Mouse (Mus musculus) kidney, adult 2 months (tissue): ENCODE results near the gene Snx29. TPM values are rescaled to one million over a fixed set of nuclear protein-coding genes. Genes with fewer than 3 reads are reported as not detected.
"Not testable (repeated sequence)": the region's sequence is repeated elsewhere in the genome, so short reads cannot be mapped to it uniquely, and the experiment has no call there.

Experiments used
- DNase-seq: peaks from one replicate; pipeline ENCODE4 v3.0.0; 2021
- H3K27ac ChIP-seq: fragments of 200-500 bp; 2 replicates; pipeline ENCODE4 v1.5.1; 2012; ENCODE audit warnings: low read depth, low read length, control low read depth, inconsistent platforms; ENCODE audit not compliant: insufficient read depth
- H3K27me3 ChIP-seq: fragments of 200-500 bp; replicated peaks from 2 replicates; pipeline ENCODE4 v1.6.1; 2012; ENCODE audit warnings: mild to moderate bottlenecking, moderate library complexity, low read length, inconsistent platforms; ENCODE audit not compliant: control insufficient read depth, insufficient read depth
- H3K36me3 ChIP-seq: fragments of 200-500 bp; 2 replicates; pipeline ENCODE4 v1.6.1; 2012; ENCODE audit warnings: mild to moderate bottlenecking, moderate library complexity, low read length, inconsistent platforms; ENCODE audit not compliant: control insufficient read depth, insufficient read depth
- H3K4me1 ChIP-seq: fragments of 200-500 bp; 2 replicates; pipeline ENCODE4 v1.6.1; 2011; ENCODE audit warnings: low read length; ENCODE audit not compliant: control insufficient read depth, insufficient read depth
- H3K4me3 ChIP-seq: fragments of 200-500 bp; 2 replicates; pipeline ENCODE4 v1.5.1; 2011; ENCODE audit warnings: mild to moderate bottlenecking, low read depth, low read length, control low read depth; ENCODE audit not compliant: insufficient read depth
- CTCF ChIP-seq: fragments of 200-500 bp; conservative IDR thresholded peaks from 2 replicates; pipeline ENCODE4 v1.5.1; 2011; ENCODE audit warnings: low read depth, mild to moderate bottlenecking, control low read depth, low read length, moderate library complexity, mixed read lengths; ENCODE audit not compliant: insufficient read depth, insufficient read length
- POLR2A ChIP-seq: fragments of 200-500 bp; IDR thresholded peaks from one replicate; pipeline ENCODE4 v1.6.1; 2011; ENCODE audit warnings: low read depth, low read length, control low read depth
- WGBS: fragments of 180-500 bp; shearing (Covaris S2); methylation state at CpG from one replicate; pipeline ENCODE4 v1.1.7; 2018; 5-methylcytosine and 5-hydroxymethylcytosine counted together
- polyA plus RNA-seq: library from polyadenylated mRNA; depleted of rRNA; stranded (reverse); fragments of >200 nt; gene quantifications from 2 replicates; pipeline ENCODE4 v1.2.3, GENCODE M21; 2012; rRNA removed

Gene Snx29
- polyA plus RNA-seq: 64.8 and 75.4 TPM in 2 replicates

DNA sequence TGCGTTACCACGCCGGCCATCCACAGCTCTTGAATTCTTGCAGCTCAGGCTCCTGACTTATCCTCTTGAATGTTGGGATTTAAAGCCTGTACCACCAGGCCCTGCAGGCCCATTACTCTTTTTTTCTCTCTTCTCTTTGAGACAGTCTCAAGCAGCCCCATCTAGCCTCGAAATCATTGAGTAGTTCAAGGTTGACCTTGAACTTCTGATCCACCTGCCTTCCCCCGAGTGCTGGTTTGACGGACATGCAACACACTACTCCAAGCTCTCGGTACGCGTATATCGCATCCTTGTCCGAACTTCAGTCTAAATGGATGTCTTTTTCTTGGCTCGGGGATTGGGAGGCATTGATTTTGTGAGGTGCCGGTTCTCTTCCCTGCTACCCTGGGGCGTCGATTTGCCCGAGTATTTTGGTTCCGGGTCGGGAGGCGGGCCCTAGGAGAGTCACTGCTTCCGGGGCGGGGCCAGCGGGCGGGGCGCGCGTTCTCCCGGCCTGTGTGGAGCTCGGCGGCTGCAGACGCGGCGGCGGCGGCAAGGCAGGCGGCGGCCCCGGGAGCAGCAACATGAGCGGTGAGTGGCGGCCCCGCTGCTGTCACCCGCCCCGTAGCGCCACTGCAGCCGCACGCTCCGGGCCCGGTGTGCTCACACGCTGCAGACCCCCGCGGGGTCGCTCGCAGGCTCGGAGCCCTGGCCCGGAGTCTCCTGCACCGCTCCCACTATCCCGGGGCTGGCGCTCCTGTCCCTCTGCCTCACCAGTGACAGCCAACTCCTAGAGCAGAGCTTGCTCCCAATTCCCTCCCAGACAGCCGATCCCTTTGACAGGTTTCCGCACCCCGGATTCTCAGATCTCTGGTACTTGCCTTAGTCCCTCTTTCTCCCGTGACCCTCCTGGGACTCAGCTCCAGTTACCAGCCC lies at the start of gene Snx29:
TSS of gene Snx29 (plus strand) at position 500 of the 915 bp plus-strand sequence.
- WGBS: 5% methylated on average over 61 of the region's 61 CpGs
- peak within 1 kb of the TSS; percentile 96 for H3K4me3 ChIP-seq
- no peaks in the 10 kb centered on the region for H3K4me1 ChIP-seq
- H3K36me3 ChIP-seq: no peaks in the 10 kb centered on the region; the same call in 1 of the 2 replicates
- TF ChIP-seq CTCF (no peak), POLR2A (peak; percentile 54)
- peak; percentile 98 for DNase-seq
- H3K27me3 ChIP-seq: no peaks in the 10 kb centered on the region
- H3K27ac ChIP-seq: peak within 1 kb of the TSS; percentile 99

DNA sequence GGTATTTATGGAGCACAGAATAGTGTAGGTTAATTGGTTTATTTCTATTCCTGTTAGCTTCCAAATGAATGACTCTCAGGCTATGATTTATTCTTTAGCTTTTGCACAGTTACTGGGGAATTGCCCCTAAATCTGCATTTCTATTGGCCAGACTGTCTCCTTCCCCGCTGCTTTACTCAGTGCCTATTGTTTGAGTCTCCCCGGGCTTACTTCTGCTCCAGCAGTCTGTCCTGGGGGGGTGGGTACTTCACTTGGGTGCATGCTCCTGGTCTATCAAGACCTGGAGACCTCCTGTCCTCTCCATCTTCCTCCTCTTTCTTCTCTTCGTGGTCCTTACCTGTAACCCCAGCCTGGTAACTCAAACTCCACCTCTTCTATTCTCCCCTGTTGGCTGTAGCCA lies 45.8 kb upstream of the Snx29 start:
- TF ChIP-seq CTCF: no peak
- no peak for TF ChIP-seq POLR2A
- no peaks in the 10 kb centered on the region for H3K36me3 ChIP-seq
- H3K27me3 ChIP-seq: no peaks in the 10 kb centered on the region
- H3K27ac ChIP-seq: no peak overlapping the region
- WGBS: 41% methylated on average over 3 of the region's 3 CpGs
- H3K4me3 ChIP-seq: no peak overlapping the region
- no peaks in the 10 kb centered on the region for H3K4me1 ChIP-seq
- no peak for DNase-seq

DNA sequence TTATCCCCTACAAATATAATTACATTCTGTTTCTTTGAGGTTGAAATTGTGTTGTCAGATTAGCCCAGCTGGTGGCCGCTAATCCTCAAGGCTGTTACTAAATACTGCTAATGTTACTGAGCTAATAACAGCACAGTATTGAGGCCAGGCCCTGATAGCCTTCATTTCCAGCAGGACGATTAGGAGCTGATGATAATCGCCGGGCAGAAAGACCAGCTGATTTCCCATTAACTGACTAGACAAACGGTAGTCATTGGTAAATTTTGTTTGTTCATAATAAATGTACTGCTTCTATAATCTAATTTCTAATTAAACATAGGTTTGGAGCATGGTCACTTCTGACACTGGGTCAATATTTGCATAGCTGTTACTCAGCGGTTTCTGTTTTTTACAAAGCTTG lies 43.9 kb upstream of the Snx29 start:
- Histone ChIP-seq H3K27me3 (no peaks in the 10 kb centered on the region), H3K36me3 (no peaks in the 10 kb centered on the region), H3K4me1 (no peaks in the 10 kb centered on the region), H3K4me3 (no peak overlapping the region), H3K27ac (no peak overlapping the region)
- TF ChIP-seq POLR2A: no peak
- TF ChIP-seq CTCF: no peak
- no peak for DNase-seq
- 83% methylated on average over 6 of the region's 6 CpGs for WGBS

DNA sequence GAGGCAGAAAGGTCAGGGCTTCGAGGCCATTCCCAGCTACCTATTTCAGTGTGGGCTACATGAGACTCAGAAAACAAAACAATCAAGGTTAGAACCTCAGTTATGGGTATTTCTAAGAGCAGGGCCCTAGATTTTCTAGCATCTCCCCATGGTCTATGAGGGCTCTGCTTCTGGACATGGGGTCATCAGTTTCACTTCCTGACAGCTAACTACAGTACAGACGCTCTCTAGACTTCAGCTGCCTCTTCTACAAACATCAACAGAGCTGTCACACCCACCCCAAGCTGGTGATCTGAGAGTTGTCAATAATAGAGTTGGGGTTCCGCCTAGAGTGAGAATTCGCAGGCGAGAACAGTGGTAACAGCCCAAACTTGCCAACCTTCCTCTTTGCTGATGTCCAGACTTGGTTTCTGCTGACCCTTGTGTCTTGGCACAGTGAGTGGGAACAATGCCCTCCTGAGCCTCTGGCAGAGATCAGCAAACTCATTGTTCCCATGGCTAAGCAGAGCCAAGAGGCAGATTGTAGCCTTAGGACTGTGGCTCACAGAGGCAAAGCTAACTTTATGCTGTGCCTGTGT lies 40.0 kb upstream of the Snx29 start:
- Histone ChIP-seq H3K27me3 (no peaks in the 10 kb centered on the region), H3K4me3 (no peak overlapping the region), H3K27ac (no peak overlapping the region), H3K4me1 (no peaks in the 10 kb centered on the region), H3K36me3 (no peaks in the 10 kb centered on the region)
- no peak for TF ChIP-seq CTCF
- DNase-seq: peak; percentile 63
- WGBS: 70% methylated on average over 5 of the region's 5 CpGs

DNA sequence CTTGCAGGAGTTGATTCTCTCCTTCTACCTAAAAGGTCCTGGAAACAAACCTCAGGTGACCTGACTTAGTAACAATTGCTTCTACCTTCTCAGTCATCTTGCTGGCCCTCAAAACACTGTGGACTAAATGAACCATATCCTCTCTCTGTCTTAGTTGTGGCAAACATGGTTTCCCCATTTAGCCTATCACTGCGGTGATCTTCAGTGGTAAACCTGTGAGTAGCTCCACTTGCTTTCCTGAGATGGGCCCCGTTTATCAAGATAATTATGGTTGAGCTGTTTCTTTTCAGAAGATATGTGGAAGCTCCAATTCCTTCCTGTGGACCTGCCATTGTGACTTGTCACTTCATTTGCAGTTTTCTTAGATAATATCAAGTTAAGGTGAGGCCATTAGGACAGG lies 37.8 kb upstream of the Snx29 start:
- no peak overlapping the region for H3K4me3 ChIP-seq
- DNase-seq: no peak
- 83% methylated on average over 2 of the region's 2 CpGs for WGBS

DNA sequence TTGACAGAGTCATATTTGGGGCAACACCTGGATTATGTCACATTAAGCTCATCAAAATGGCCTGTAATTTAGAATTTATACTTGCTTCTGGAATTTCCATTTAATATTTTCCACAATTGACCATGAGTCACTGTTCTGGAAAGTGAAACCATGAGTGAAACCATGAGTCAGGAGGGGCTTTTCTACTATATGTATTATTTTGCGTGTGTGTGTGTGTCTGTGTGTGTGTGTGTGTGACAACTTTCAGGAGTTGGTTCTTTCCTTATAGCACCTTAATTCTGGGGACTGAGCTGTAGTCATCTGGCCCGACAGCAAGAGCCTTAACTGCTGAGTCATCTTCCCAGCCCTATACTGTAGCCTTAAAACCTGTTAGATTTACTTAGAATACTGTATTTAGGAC lies 36.8 kb upstream of the Snx29 start:
- Histone ChIP-seq H3K27me3 (no peaks in the 10 kb centered on the region), H3K27ac (no peak overlapping the region), H3K4me1 (no peaks in the 10 kb centered on the region), H3K36me3 (no peaks in the 10 kb centered on the region), H3K4me3 (no peak overlapping the region)
- WGBS: 95% methylated on average over 2 of the region's 2 CpGs
- TF ChIP-seq CTCF: no peak
- TF ChIP-seq POLR2A: no peak
- no peak for DNase-seq

More for the DNA sequence above, 37.8 kb upstream of the Snx29 start:
- Histone ChIP-seq H3K36me3 (no peaks in the 10 kb centered on the region), H3K27ac (no peak overlapping the region), H3K4me1 (no peaks in the 10 kb centered on the region), H3K27me3 (no peaks in the 10 kb centered on the region)
- TF ChIP-seq CTCF: no peak
- TF ChIP-seq POLR2A: no peak

DNA sequence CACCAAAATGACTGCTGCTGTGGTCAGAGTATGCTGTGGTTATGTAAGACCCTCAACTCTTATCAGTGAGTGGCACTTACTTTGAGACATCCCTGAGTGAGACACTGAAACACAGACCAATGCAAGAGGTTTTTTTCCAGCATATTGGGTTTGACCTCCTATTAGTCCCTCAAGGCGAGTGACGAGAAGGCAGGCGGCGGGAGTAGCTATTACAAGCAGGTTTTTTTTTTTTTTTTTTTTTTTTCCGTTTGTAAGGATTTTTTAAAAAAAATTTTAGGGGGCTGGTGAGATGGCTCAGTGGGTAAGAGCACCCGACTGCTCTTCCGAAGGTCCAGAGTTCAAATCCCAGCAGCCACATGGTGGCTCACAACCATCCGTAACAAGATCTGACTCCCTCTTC lies 33.8 kb upstream of the Snx29 start:
- H3K4me1 ChIP-seq, H3K27ac ChIP-seq, H3K4me3 ChIP-seq, H3K27me3 ChIP-seq, H3K36me3 ChIP-seq, DNase-seq: not testable (repeated sequence)
- WGBS: 95% methylated on average over 8 of the region's 8 CpGs

DNA sequence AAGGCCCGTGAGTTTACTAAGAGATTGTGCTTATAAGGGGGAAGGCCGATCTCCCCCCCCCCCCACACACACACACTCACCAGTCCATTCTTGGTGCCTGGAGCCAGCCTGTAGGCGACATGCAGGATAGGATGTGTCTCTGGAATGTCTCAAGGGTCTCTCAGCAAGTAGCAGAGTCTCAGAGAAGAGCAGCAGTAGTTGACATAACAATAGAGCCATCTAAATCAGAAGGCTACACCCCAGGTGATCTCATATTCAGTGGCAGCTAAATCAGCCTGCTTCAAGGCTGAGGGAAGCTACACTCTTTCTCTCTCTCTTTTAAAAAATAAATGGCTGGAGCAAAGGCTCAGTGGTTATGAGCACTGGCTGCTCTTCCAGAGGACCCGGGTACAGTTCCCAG lies 27.1 kb upstream of the Snx29 start:
- not testable (repeated sequence) for H3K27ac ChIP-seq, DNase-seq, H3K4me3 ChIP-seq, H3K27me3 ChIP-seq, H3K4me1 ChIP-seq, H3K36me3 ChIP-seq
- WGBS: 90% methylated on average over 4 of the region's 4 CpGs
